Mouse (Mus musculus) heart, adult 2 months (tissue): Measurements from ENCODE around the gene Tulp4. TPM values are rescaled to one million over a fixed set of nuclear protein-coding genes. Genes with fewer than 3 reads are reported as not detected.

Experiments
- DNase-seq, 2 experiments: peaks; one replicate each; pipeline ENCODE4 v3.0.0; 2021
- H3K27ac ChIP-seq: fragments of 200-600 bp; 2 replicates; pipeline ENCODE4 v1.8.1; 2022
- H3K27me3 ChIP-seq: fragments of 200-500 bp; 2 replicates; pipeline ENCODE4 v1.6.1; 2012; ENCODE audit warnings: mild to moderate bottlenecking, low read length, inconsistent platforms, mixed read lengths; ENCODE audit not compliant: control insufficient read depth, insufficient read depth
- H3K36me3 ChIP-seq: fragments of 200-500 bp; 2 replicates; pipeline ENCODE4 v1.6.1; 2012; ENCODE audit warnings: low read length, inconsistent platforms; ENCODE audit not compliant: control insufficient read depth, insufficient read depth
- H3K4me1 ChIP-seq: fragments of 200-500 bp; 2 replicates; pipeline ENCODE4 v1.6.1; 2011; ENCODE audit warnings: low read length; ENCODE audit not compliant: control insufficient read depth, insufficient read depth
- H3K4me3 ChIP-seq: fragments of 200-600 bp; 2 replicates; pipeline ENCODE4 v1.8.1; 2022
- H3K79me2 ChIP-seq: fragments of 200-500 bp; replicated peaks from 2 replicates; pipeline ENCODE4 v1.6.1; 2012; ENCODE audit warnings: mild to moderate bottlenecking, inconsistent platforms, low read length, moderate library complexity, mixed read lengths; ENCODE audit not compliant: control insufficient read depth, insufficient read depth
- H3K9ac ChIP-seq: fragments of 200-500 bp; 2 replicates; pipeline ENCODE4 v1.6.1; 2012; ENCODE audit warnings: low read depth, mild to moderate bottlenecking, control low read depth, inconsistent platforms, low read length, mixed read lengths
- CTCF ChIP-seq: fragments of 200-600 bp; IDR thresholded peaks from 2 replicates; pipeline ENCODE4 v1.8.1; 2022; ENCODE audit warnings: antibody characterized with exemption, mild to moderate bottlenecking, moderate library complexity
- EP300 ChIP-seq: fragments of 200-500 bp; IDR thresholded peaks from 2 replicates; pipeline ENCODE4 v1.6.1; 2011; ENCODE audit warnings: low read depth, low read length, control low read depth; ENCODE audit not compliant: insufficient read depth
- POLR2A ChIP-seq: fragments of 200-500 bp; IDR thresholded peaks from 2 replicates; pipeline ENCODE4 v1.6.1; 2011; ENCODE audit warnings: mild to moderate bottlenecking, low read depth, low read length, control low read depth; ENCODE audit not compliant: insufficient read depth
- WGBS: fragments of 180-500 bp; shearing (Covaris S2); methylation state at CpG from one replicate; pipeline ENCODE4 v1.1.7; 2018; 5-methylcytosine and 5-hydroxymethylcytosine counted together
- intact Hi-C: fragments of 180-260 bp; cut with DNase I; formaldehyde crosslinking; loops from one replicate; pipeline ENCODE4 v1.15.1; 2025
- polyA plus RNA-seq: library from polyadenylated mRNA; depleted of rRNA; stranded (reverse); fragments of >200 nt; gene quantifications from 2 replicates; pipeline ENCODE4 v1.2.3, GENCODE M21; 2012
- total RNA-seq, 2 experiments: library from RNA; stranded (reverse); gene quantifications; 2 replicates each; pipeline ENCODE4 v1.2.3; 2021

Gene Tulp4
- total and polyA plus RNA-seq, 3 experiments: 31.2 to 112 (median 97.2) TPM

GRCm38 (mm10) chr17:6115085-6115484 is 8.8 kb downstream of the Tulp4 start:
- WGBS: 82% methylated on average over 9 of the region's 9 CpGs

GRCm38 (mm10) chr17:6117148-6117725 is 11.0 kb downstream of the Tulp4 start:
- 78% methylated on average over 4 of the region's 4 CpGs for WGBS
- H3K27ac ChIP-seq: no peak overlapping the region

More at GRCm38 (mm10) chr17:6115085-6115484, 8.8 kb downstream of the Tulp4 start:
- Histone ChIP-seq H3K9ac (no peak overlapping the region), H3K4me3 (no peak overlapping the region), H3K4me1 (peaks cover 3% of the 10 kb centered on the region), H3K27me3 (no peaks in the 10 kb centered on the region), H3K27ac (no peak overlapping the region), H3K79me2 (peaks cover 11% of the 10 kb centered on the region), H3K36me3 (no peaks in the 10 kb centered on the region; the same call in 1 of the 2 replicates)
- no peak for DNase-seq
- intact Hi-C loops: no loop called here
- TF ChIP-seq POLR2A (no peak), CTCF (no peak), EP300 (no peak)

GRCm38 (mm10) chr17:6117917-6118316 is 11.7 kb downstream of the Tulp4 start:
- TF ChIP-seq CTCF (no peak), POLR2A (no peak)
- no peak for DNase-seq
- H3K79me2 ChIP-seq: peaks cover 9% of the 10 kb centered on the region
- H3K36me3 ChIP-seq: peaks cover 3% of the 10 kb centered on the region
- peaks cover 3% of the 10 kb centered on the region for H3K4me1 ChIP-seq
- no peak overlapping the region for H3K9ac ChIP-seq
- WGBS: 88% methylated on average over 3 of the region's 3 CpGs
- intact Hi-C loops: no loop called here
- no peak overlapping the region for H3K27ac ChIP-seq
- H3K4me3 ChIP-seq: no peak overlapping the region
- H3K27me3 ChIP-seq: no peaks in the 10 kb centered on the region

More at GRCm38 (mm10) chr17:6117148-6117725, 11.0 kb downstream of the Tulp4 start:
- no peak overlapping the region for H3K9ac ChIP-seq
- no peaks in the 10 kb centered on the region for H3K27me3 ChIP-seq
- intact Hi-C loops: no loop called here
- no peak for DNase-seq
- H3K36me3 ChIP-seq: peaks cover 1% of the 10 kb centered on the region
- TF ChIP-seq CTCF (no peak), EP300 (no peak), POLR2A (no peak)
- H3K79me2 ChIP-seq: peaks cover 9% of the 10 kb centered on the region
- H3K4me1 ChIP-seq: peaks cover 3% of the 10 kb centered on the region
- H3K4me3 ChIP-seq: no peak overlapping the region

GRCm38 (mm10) chr17:6118861-6119260 is 12.6 kb downstream of the Tulp4 start:
- TF ChIP-seq EP300: no peak
- no peak for TF ChIP-seq POLR2A
- no peak for TF ChIP-seq CTCF
- Histone ChIP-seq H3K9ac (no peak overlapping the region), H3K4me1 (peaks cover 2% of the 10 kb centered on the region), H3K27me3 (no peaks in the 10 kb centered on the region), H3K4me3 (no peak overlapping the region), H3K27ac (no peak overlapping the region), H3K36me3 (peaks cover 3% of the 10 kb centered on the region), H3K79me2 (peaks cover 9% of the 10 kb centered on the region)
- no peak for DNase-seq
- 93% methylated on average over 4 of the region's 4 CpGs for WGBS
- intact Hi-C loops: no loop called here

- no peak overlapping the region for H3K9ac ChIP-seq
- H3K79me2 ChIP-seq: peaks cover 7% of the 10 kb centered on the region
- peaks cover 3% of the 10 kb centered on the region for H3K36me3 ChIP-seq
- no peaks in the 10 kb centered on the region for H3K4me1 ChIP-seq
- intact Hi-C loops: no loop called here
- no peaks in the 10 kb centered on the region for H3K27me3 ChIP-seq
- 95% methylated on average over 4 of the region's 4 CpGs for WGBS
- H3K4me3 ChIP-seq: no peak overlapping the region
- TF ChIP-seq EP300 (no peak), POLR2A (no peak), CTCF (no peak)
- no peak overlapping the region for H3K27ac ChIP-seq
- no peak for DNase-seq
Measured at GRCm38 (mm10) chr17:6123776-6124175, 17.5 kb downstream of the Tulp4 start.

- Histone ChIP-seq H3K27ac (no peak overlapping the region), H3K36me3 (peaks cover 3% of the 10 kb centered on the region), H3K4me3 (no peak overlapping the region), H3K79me2 (peaks cover 2% of the 10 kb centered on the region; the same call in 1 of the 2 replicates), H3K27me3 (no peaks in the 10 kb centered on the region), H3K4me1 (no peaks in the 10 kb centered on the region; the same call in 1 of the 2 replicates), H3K9ac (no peak overlapping the region)
- DNase-seq: no peak
- intact Hi-C loops: no loop called here
- TF ChIP-seq POLR2A: no peak
- TF ChIP-seq EP300: no peak
- TF ChIP-seq CTCF: no peak
- 91% methylated on average over 3 of the region's 3 CpGs for WGBS
Measured at GRCm38 (mm10) chr17:6125441-6125840, 19.2 kb downstream of the Tulp4 start.

- Histone ChIP-seq H3K9ac (no peak overlapping the region), H3K4me3 (no peak overlapping the region), H3K79me2 (peaks cover 2% of the 10 kb centered on the region; the same call in 1 of the 2 replicates), H3K36me3 (no peaks in the 10 kb centered on the region; the same call in 1 of the 2 replicates), H3K27ac (no peak overlapping the region), H3K4me1 (peaks cover 2% of the 10 kb centered on the region), H3K27me3 (no peaks in the 10 kb centered on the region)
- intact Hi-C loops: no loop called here
- TF ChIP-seq CTCF (no peak), POLR2A (no peak), EP300 (no peak)
- DNase-seq: no peak
- 41% methylated on average over 3 of the region's 3 CpGs for WGBS
Measured at GRCm38 (mm10) chr17:6128039-6128438, 21.8 kb downstream of the Tulp4 start.
